Mouse (Mus musculus) cortical plate, adult 2 months (tissue): Measurements from ENCODE around the gene AY358078. TPM values are rescaled to one million over a fixed set of nuclear protein-coding genes. Genes with fewer than 3 reads are reported as not detected.
"Not testable (repeated sequence)": the region's sequence is repeated elsewhere in the genome, so short reads cannot be mapped to it uniquely, and the experiment has no call there.

ENCODE experiments used
- H3K27ac ChIP-seq: fragments of 200-500 bp; 2 replicates; pipeline ENCODE4 v1.5.1; 2012; ENCODE audit warnings: low read length, control low read depth, inconsistent platforms; ENCODE audit not compliant: insufficient read depth
- H3K4me1 ChIP-seq: fragments of 200-500 bp; 2 replicates; pipeline ENCODE4 v1.6.1; 2011; ENCODE audit warnings: low read length; ENCODE audit not compliant: control insufficient read depth, insufficient read depth
- H3K4me3 ChIP-seq: fragments of 200-500 bp; 2 replicates; pipeline ENCODE4 v1.5.1; 2011; ENCODE audit warnings: mild to moderate bottlenecking, low read length, control low read depth; ENCODE audit not compliant: insufficient read depth
- CTCF ChIP-seq: fragments of 200-500 bp; IDR thresholded peaks from 2 replicates; pipeline ENCODE4 v1.5.1; 2011; ENCODE audit warnings: mild to moderate bottlenecking, control low read depth, low read length; ENCODE audit not compliant: insufficient read depth; ENCODE audit errors: extremely low read depth
- POLR2A ChIP-seq: fragments of 200-500 bp; IDR thresholded peaks from 2 replicates; pipeline ENCODE4 v1.6.1; 2011; ENCODE audit warnings: mild to moderate bottlenecking, low read length, control low read depth; ENCODE audit not compliant: insufficient read depth; ENCODE audit errors: extremely low read depth
- polyA plus RNA-seq: library from polyadenylated mRNA; depleted of rRNA; stranded (reverse); fragments of >200 nt; gene quantifications from 2 replicates; pipeline ENCODE4 v1.2.3, GENCODE M21; 2012; rRNA removed

The AY358078 gene
- polyA plus RNA-seq: not detected in 2 replicates

- TF ChIP-seq POLR2A: no peak
- no peak for TF ChIP-seq CTCF
- H3K4me1 ChIP-seq: no peaks in the 10 kb centered on the region
Measured at GRCm38 (mm10) chr14:51799746-51800145, at the start of gene AY358078. Gene AY358078 (plus strand): TSS chr14:51800046.

GRCm38 (mm10) chr14:51755944-51756343 lies 43.9 kb upstream of the AY358078 start:
- TF ChIP-seq POLR2A (no peak), CTCF (no peak)
- no peaks in the 10 kb centered on the region for H3K4me1 ChIP-seq
- H3K27ac ChIP-seq: no peak overlapping the region
- no peak overlapping the region for H3K4me3 ChIP-seq

More at GRCm38 (mm10) chr14:51799746-51800145, at the start of gene AY358078:
- H3K4me3 ChIP-seq: no peak within 1 kb of the TSS
- H3K27ac ChIP-seq: no peak within 1 kb of the TSS

DNA sequence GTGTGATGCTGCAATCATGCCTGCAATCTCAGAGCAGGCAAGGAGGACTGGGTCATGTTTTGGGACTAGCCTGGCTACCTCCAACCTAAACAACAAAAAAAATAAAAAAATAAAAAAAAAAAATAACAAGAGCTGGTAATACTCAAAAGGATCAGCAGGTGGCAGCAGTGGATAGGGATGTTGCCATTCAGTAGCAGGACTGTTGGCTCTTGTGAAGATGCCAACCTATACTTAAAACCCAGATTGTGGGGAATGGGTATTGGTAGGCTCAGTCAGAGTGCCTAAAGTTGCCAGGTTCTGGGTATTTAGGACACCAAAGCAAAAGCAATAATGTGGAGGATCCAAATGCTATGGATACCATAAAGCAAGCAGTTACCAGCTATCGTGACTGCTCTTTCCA lies 28.5 kb upstream of the AY358078 start:
- not testable (repeated sequence) for H3K4me1 ChIP-seq, H3K27ac ChIP-seq, H3K4me3 ChIP-seq
- TF ChIP-seq CTCF: peak; percentile 39; the same call in 1 of the 2 replicates

DNA sequence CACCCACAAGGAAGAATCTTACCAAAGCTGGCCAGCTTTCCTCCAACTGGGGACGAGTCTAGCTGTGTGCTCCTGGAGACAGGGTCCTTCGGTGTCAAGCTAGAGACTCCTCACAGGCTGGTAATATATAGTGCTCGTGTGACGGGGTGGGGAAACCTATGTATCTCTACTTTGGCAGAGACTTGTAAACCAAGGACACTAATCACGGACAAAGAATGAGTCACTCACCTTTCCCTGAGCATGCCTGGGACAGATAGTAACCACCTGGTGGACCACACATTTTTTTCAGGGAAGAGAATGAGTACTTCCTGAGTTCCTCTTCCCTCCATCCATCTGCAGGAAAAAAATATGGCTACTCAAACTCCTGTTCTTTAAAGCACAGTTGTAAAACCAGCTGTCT lies 26.4 kb upstream of the AY358078 start, which contains the start of gene Ang4:
Gene Ang4 (minus strand): TSS at position 101 of the 400 bp plus-strand sequence.
- no peak within 1 kb of the TSS for H3K27ac ChIP-seq
- no peaks in the 10 kb centered on the region for H3K4me1 ChIP-seq
- no peak for TF ChIP-seq POLR2A
- TF ChIP-seq CTCF: no peak
- no peak within 1 kb of the TSS for H3K4me3 ChIP-seq

DNA sequence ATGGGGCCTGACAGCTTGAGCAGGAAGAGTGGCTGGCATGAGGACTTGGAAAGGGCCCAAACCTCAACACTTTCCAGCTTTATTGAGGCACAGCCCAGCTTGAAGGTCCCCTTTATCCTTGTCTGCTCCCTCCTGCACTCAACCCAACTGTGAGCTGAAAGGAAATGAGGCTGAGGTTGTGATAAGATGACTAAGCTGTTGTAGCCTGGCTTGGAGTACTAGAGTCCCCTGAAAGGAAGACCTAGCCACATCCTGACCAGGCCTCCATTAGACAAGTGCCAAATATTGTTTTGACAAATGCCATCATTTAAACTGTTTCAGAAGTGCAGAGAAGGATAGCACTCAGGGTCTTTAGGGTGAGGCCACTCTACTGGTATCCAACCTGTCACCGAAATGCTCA lies 22.1 kb upstream of the AY358078 start:
- H3K4me3 ChIP-seq: no peak overlapping the region
- no peak overlapping the region for H3K27ac ChIP-seq
- no peaks in the 10 kb centered on the region for H3K4me1 ChIP-seq
- TF ChIP-seq POLR2A: no peak

DNA sequence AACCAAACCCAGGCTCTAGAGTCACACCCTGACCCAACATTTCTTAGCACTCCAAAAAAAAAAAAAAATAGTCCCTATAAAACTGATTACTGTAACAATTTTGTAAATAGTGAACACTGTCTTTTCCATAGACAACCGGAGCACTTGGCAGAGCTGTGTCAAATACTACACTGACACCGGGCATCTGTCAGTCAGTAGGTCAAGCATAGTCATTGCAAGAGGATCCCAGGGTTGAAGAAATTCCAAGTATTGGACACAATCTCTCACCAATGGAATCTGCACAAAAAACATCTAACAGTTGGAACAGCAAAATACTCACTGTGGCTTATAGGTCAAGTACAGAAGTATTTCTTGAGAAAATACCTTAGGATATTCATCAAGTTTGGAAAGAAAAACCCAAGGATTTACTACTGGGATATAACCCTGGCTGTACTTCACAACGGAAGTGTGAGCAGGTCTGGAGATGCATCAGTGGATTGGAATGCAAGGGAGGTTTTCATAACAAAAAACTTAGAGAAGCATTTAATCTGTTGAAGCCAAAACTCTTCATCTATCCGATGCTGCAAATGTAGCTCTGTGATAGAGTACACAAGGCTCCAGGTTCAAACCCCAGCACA lies 20.9 kb upstream of the AY358078 start:
- Histone ChIP-seq H3K4me1 (no peaks in the 10 kb centered on the region), H3K27ac (no peak overlapping the region), H3K4me3 (no peak overlapping the region)
- TF ChIP-seq POLR2A (no peak), CTCF (no peak)

- Histone ChIP-seq H3K27ac (no peak overlapping the region), H3K4me1 (no peaks in the 10 kb centered on the region), H3K4me3 (no peak overlapping the region)
- no peak for TF ChIP-seq CTCF
- no peak for TF ChIP-seq POLR2A
Measured at GRCm38 (mm10) chr14:51786335-51786734, 13.5 kb upstream of the AY358078 start.

GRCm38 (mm10) chr14:51787061-51787460 lies 12.8 kb upstream of the AY358078 start:
- Histone ChIP-seq H3K4me1 (no peaks in the 10 kb centered on the region), H3K4me3 (no peak overlapping the region), H3K27ac (no peak overlapping the region)
- TF ChIP-seq CTCF (no peak), POLR2A (no peak)

DNA sequence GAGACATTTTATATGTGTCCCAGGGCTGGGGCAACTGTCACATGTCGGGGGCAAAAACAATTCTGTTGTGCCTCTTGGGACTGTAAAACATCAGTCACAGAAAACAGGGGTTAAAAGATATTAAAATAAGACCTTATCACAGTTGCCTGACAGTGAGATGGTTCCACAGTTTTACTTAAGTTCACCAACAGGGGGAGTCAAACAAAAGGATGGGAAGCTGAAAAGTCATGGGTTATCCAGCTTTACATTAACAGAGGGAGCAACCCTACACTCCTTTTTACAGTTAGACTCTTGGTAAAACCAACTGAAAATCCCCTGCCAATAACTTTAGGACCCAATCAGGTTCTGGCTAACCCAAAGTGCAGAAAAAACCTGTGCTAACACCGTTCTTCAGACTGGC lies 10.7 kb upstream of the AY358078 start:
- Histone ChIP-seq H3K4me1 (no peaks in the 10 kb centered on the region), H3K27ac (no peak overlapping the region), H3K4me3 (no peak overlapping the region)
- TF ChIP-seq CTCF: no peak
- TF ChIP-seq POLR2A: no peak

- TF ChIP-seq CTCF: no peak
- no peak for TF ChIP-seq POLR2A
- H3K4me1 ChIP-seq: no peaks in the 10 kb centered on the region
- H3K4me3 ChIP-seq: no peak overlapping the region
- H3K27ac ChIP-seq: no peak overlapping the region
Measured at GRCm38 (mm10) chr14:51794106-51794505, 5.7 kb upstream of the AY358078 start.
